Mouse (Mus musculus) hindbrain, embryonic 14.5 days (tissue): ENCODE data around the gene Clec11a. TPM values are rescaled to one million over a fixed set of nuclear protein-coding genes. Genes with fewer than 3 reads are reported as not detected.

Source experiments
- ATAC-seq: fragments of 200-750 bp; cut with Nextera tagmentation; 2 replicates; pipeline ENCODE4 v1.8.0; 2017; ENCODE audit warnings: moderate number of reproducible peaks, mild to moderate bottlenecking, moderate TSS enrichment, moderate library complexity; ENCODE audit not compliant: low FRiP score
- DNase-seq: peaks from one replicate; pipeline ENCODE4 v3.0.0-alpha.2; 2015; ENCODE audit warnings: low spot score
- H3K27ac ChIP-seq: fragments of 300-500 bp; sonication (generic); 2 replicates; pipeline ENCODE4 v1.5.1; 2014; ENCODE audit warnings: mild to moderate bottlenecking, moderate library complexity
- H3K27me3 ChIP-seq: fragments of 300-500 bp; sonication (generic); 2 replicates; pipeline ENCODE4 v1.6.1; 2014; ENCODE audit warnings: mild to moderate bottlenecking, low read length, mixed read lengths; ENCODE audit not compliant: control insufficient read depth, insufficient read depth
- H3K36me3 ChIP-seq: fragments of 300-500 bp; sonication (generic); replicated peaks from 2 replicates; pipeline ENCODE4 v1.6.1; 2014; ENCODE audit not compliant: control insufficient read depth, insufficient read depth
- H3K4me1 ChIP-seq: fragments of 300-500 bp; sonication (generic); replicated peaks from 2 replicates; pipeline ENCODE4 v1.6.1; 2014; ENCODE audit warnings: antibody characterized with exemption, low read length, mixed read lengths; ENCODE audit not compliant: control insufficient read depth, insufficient read depth
- H3K4me2 ChIP-seq: fragments of 300-500 bp; sonication (generic); replicated peaks from 2 replicates; pipeline ENCODE4 v1.6.1; 2014; ENCODE audit warnings: mild to moderate bottlenecking, moderate library complexity
- H3K4me3 ChIP-seq: fragments of 300-500 bp; sonication (generic); replicated peaks from 2 replicates; pipeline ENCODE4 v1.5.1; 2014; ENCODE audit warnings: mild to moderate bottlenecking, low read length
- H3K9ac ChIP-seq: fragments of 300-500 bp; sonication (generic); 2 replicates; pipeline ENCODE4 v1.6.1; 2014
- H3K9me3 ChIP-seq: fragments of 300-500 bp; sonication (generic); 2 replicates; pipeline ENCODE4 v1.6.1; 2016; ENCODE audit warnings: low read length; ENCODE audit not compliant: control insufficient read depth
- WGBS: fragments of 180-500 bp; shearing (Covaris S2); extraction: QIAGEN DNeasy Blood & Tissue Kit; methylation state at CpG from one replicate; pipeline ENCODE4 v1.1.7; 2014; 5-methylcytosine and 5-hydroxymethylcytosine counted together
- polyA plus RNA-seq: library from polyadenylated mRNA; unstranded; fragments of >200 nt; fragmentation: Nextera tagmentation; extraction: Ambion mirVana; gene quantifications from 2 replicates; pipeline ENCODE4 v1.2.1, GENCODE M21; 2014

Clec11a gene
- polyA plus RNA-seq, 1 experiment from 2014 or later: 3.7 TPM

DNA sequence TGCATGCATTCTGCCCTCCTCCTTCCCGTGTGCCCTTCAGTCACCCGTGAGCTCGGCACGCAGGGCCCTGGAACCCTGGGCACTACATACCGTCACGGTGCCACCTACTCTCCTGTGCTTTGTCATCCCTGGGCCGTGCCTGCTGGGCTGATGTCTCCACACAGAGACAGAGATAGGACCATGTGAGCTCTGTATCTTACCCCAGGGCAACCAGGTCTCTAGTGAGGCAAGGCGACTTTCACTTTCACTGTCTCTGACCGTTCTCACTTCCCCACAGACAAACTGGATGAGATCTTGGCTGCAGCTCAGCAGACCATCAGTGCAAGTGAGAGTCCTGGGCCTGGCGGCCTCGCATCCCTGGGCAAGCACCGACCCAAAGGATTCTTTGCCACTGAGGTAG is 37.9 kb upstream of the Clec11a start:
- H3K27ac ChIP-seq: no peak overlapping the region
- no peak overlapping the region for H3K4me2 ChIP-seq
- DNase-seq (no peak), ATAC-seq (no peak)
- no peaks in the 10 kb centered on the region for H3K4me1 ChIP-seq
- H3K4me3 ChIP-seq: no peak overlapping the region
- WGBS: 81% methylated on average over 12 of the region's 12 CpGs
- no peak overlapping the region for H3K9ac ChIP-seq
- no peaks in the 10 kb centered on the region for H3K9me3 ChIP-seq
- peaks cover 73% of the 10 kb centered on the region for H3K36me3 ChIP-seq
- no peaks in the 10 kb centered on the region for H3K27me3 ChIP-seq

DNA sequence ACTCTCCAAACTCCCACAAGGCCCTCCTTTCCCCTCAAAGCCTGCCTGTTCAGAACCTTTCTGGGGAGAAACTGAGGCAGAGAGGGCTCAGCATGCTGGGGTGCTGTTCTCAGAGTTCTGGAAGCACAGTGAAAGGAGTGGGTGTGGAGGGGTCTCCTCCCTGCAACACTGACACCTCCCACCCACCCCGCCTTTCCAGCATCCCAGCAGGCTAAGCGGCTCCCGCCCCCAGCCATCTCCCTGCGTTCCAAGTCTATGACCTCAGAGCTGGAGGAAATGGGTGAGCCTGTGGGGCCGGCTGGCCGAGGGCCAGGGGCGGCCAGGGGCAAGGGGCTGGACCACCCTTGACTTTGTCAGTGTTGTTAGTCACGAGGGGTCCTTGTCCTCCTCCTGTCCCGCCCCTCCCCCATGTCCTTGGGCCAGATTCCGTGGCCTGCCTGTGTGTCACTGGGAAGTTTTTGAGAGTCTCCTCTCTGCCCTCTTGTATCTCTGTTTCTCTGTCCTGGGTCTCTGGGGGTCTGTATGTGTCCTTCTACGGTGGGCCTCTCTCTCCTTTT is 36.8 kb upstream of the Clec11a start:
- no peaks in the 10 kb centered on the region for H3K27me3 ChIP-seq
- no peaks in the 10 kb centered on the region for H3K9me3 ChIP-seq
- H3K9ac ChIP-seq: no peak overlapping the region
- H3K4me3 ChIP-seq: no peak overlapping the region
- no peaks in the 10 kb centered on the region for H3K4me1 ChIP-seq
- peaks cover 62% of the 10 kb centered on the region for H3K36me3 ChIP-seq
- no peak for ATAC-seq
- no peak overlapping the region for H3K27ac ChIP-seq
- DNase-seq: no peak
- 28% methylated on average over 10 of the region's 11 CpGs for WGBS
- no peak overlapping the region for H3K4me2 ChIP-seq

DNA sequence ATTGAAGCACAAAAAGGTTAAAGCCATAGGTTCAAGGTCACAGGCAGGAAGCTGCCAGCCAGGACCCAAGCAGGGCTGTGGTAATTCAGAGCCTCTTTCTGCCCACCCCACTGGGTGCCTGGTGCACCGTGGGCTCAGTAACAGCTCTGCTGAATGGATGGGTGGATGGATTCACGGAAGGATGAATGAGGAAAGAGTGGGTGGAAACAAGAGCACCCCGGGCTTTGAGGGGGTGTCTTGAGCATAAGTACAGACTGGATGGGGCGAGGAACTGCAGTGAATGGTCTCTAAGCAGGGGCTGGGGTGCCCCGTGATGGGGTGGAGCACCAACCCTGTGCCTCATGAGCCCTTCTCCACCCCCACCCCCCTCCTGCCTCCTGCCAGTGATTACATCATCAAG is 35.0 kb upstream of the Clec11a start:
- Histone ChIP-seq H3K27ac (no peak overlapping the region), H3K4me3 (no peak overlapping the region), H3K9ac (no peak overlapping the region), H3K36me3 (peaks cover 44% of the 10 kb centered on the region), H3K9me3 (no peaks in the 10 kb centered on the region), H3K4me2 (no peak overlapping the region), H3K27me3 (peaks cover 8% of the 10 kb centered on the region; the same call in 1 of the 2 replicates), H3K4me1 (peaks cover 7% of the 10 kb centered on the region; the same call in 1 of the 2 replicates)
- WGBS: 69% methylated on average over 5 of the region's 5 CpGs
- DNase-seq (no peak), ATAC-seq (no peak)

DNA sequence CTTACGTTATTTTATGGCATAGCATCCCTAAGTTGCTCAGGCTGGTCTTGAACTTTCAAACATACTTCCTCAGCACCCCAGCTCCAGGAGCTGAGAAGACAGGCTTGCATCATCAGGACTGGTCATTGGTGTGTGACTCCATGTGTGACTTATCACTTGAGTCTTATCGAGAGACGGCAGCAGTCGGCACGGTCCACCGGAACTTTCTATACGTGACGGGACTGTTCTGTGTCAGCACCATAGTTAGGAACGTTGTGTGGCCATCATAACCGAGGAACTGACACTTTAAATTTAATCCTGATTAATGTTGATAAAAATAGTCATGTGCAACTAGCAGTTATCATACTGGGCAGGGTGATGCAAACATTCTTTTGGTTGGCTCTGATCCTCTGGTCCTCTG is 34.4 kb upstream of the Clec11a start:
- Histone ChIP-seq H3K4me2 (no peak overlapping the region), H3K9me3 (no peaks in the 10 kb centered on the region), H3K4me1 (peaks cover 7% of the 10 kb centered on the region; the same call in 1 of the 2 replicates), H3K27me3 (peaks cover 10% of the 10 kb centered on the region; the same call in 1 of the 2 replicates), H3K4me3 (no peak overlapping the region), H3K9ac (no peak overlapping the region), H3K36me3 (peaks cover 38% of the 10 kb centered on the region), H3K27ac (no peak overlapping the region)
- WGBS: 87% methylated on average over 10 of the region's 10 CpGs
- ATAC-seq (no peak), DNase-seq (no peak)

DNA sequence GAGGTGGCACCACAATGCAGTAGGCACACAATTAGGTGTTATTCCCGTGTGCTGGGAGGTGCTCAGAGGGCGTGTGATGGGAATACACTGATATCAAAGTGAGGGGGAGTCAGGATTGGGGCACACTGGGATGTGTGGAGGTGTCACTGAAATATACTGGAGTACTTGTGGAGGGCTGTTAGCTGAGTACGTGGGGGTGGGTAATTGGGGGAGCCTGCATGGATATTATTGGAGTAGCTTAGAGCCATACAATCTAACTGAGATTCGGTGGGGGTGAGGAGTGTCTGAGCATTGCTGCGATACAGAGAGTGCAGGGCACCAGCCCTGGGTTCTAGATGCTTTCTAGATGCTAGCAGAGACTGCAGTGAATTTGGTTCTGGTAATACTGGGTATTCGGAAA is 33.5 kb upstream of the Clec11a start:
- no peak overlapping the region for H3K27ac ChIP-seq
- H3K4me2 ChIP-seq: no peak overlapping the region
- no peak overlapping the region for H3K9ac ChIP-seq
- H3K36me3 ChIP-seq: peaks cover 30% of the 10 kb centered on the region
- DNase-seq (no peak), ATAC-seq (no peak)
- H3K9me3 ChIP-seq: no peaks in the 10 kb centered on the region
- no peak overlapping the region for H3K4me3 ChIP-seq
- 78% methylated on average over 6 of the region's 6 CpGs for WGBS
- H3K4me1 ChIP-seq: peaks cover 8% of the 10 kb centered on the region; the same call in 1 of the 2 replicates
- H3K27me3 ChIP-seq: peaks cover 10% of the 10 kb centered on the region; the same call in 1 of the 2 replicates

DNA sequence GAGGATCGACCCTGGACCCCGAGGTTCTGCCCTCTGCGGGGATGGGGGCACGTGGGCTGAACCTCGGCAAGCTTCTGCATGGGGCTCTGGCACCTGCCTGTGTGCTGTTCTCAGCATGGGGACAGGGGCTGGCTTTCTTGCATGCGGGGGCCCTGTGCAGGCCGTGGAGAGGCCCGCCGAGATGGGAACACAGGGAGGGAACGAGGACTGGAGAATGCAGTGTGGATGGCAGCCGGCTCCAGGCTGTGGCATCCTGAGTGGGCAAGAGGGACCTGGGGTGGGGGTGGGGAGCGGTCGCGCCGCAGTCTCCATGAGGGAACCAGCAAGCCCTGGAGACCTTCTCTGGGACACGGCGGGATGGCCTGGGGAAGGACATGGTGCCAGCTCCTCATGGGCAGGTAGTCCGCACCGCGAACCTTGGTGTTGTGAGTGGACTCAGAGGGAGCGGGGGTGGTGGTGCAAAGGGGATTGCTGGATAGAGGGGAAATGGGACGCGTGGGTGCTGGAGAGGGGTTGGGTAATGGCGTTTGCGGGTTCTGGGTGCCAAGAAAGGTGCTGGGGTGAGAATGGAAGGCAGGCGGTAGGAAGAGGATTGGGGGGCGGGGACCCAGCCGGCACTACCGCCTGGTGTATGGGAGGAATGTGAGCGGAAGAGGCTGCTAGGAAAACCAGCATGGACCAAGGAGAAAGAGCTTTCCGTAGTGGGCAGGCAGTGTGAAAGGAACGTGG is 30.6 kb upstream of the Clec11a start:
- Histone ChIP-seq H3K36me3 (peaks cover 24% of the 10 kb centered on the region), H3K4me1 (peaks cover 14% of the 10 kb centered on the region; the same call in 1 of the 2 replicates), H3K27ac (peak overlapping the region; percentile 95), H3K9ac (peak overlapping the region; percentile 95), H3K9me3 (no peaks in the 10 kb centered on the region), H3K4me3 (peak overlapping the region; percentile 76), H3K27me3 (peaks cover 10% of the 10 kb centered on the region; the same call in 1 of the 2 replicates), H3K4me2 (peak overlapping the region; percentile 94)
- 3% methylated on average over 32 of the region's 32 CpGs for WGBS
- no peak for ATAC-seq
- no peak for DNase-seq

DNA sequence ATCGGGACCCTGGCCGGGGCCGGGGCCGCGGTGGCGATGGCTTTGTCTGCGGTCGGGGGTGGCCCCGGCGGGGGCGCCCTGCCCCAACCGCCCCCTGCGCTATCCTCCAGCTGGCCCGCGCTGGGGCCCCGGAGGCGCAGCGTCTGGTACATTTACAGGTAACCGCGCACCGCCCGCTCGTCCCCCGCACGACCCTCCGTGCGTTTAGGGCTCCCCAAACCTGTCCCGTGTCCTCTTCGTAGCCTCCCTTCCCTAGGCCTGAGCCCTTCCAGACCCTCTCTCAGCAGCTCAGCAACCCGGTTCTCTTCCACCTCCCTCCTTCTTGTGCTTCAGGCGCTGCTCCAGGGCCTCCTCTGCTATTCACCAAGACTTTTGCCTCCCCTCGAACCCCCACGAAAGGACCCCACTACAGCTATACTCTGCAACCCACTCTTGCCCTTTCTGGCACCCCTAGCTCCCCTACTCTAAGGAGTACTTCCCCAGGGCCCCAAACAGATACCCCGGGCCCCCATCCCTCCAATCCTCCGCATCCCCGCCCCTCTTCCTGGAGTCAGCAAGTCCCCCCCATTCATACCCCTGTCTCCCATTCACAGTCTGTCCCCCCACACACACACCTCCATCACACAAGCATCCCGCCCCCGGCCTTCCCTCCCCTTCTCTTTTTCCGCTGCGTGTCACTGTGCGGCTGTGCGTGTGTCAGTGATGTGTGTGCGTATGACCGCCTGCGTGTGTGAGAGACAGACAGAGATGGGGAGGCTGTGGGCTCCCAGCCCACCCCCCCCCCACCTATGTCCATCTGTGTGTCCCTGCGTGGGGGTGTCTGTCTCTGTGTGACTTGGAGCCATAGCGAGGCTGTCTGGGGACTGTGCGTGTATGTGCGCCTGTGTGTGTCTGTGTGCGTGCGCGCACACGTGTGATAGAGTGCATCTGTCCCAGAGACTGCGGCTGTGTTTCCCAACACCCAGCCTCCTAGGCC is 29.6 kb upstream of the Clec11a start:
- H3K27me3 ChIP-seq: peaks cover 10% of the 10 kb centered on the region; the same call in 1 of the 2 replicates
- 1% methylated on average over 51 of the region's 54 CpGs for WGBS
- H3K4me2 ChIP-seq: peak overlapping the region; percentile 94
- H3K4me3 ChIP-seq: peak overlapping the region; percentile 76
- DNase-seq (peak; percentile 60), ATAC-seq (peak; percentile 80)
- H3K9ac ChIP-seq: peak overlapping the region; percentile 95
- peaks cover 29% of the 10 kb centered on the region for H3K36me3 ChIP-seq
- peaks cover 14% of the 10 kb centered on the region; the same call in 1 of the 2 replicates for H3K4me1 ChIP-seq
- no peaks in the 10 kb centered on the region for H3K9me3 ChIP-seq
- H3K27ac ChIP-seq: peak overlapping the region; percentile 95

DNA sequence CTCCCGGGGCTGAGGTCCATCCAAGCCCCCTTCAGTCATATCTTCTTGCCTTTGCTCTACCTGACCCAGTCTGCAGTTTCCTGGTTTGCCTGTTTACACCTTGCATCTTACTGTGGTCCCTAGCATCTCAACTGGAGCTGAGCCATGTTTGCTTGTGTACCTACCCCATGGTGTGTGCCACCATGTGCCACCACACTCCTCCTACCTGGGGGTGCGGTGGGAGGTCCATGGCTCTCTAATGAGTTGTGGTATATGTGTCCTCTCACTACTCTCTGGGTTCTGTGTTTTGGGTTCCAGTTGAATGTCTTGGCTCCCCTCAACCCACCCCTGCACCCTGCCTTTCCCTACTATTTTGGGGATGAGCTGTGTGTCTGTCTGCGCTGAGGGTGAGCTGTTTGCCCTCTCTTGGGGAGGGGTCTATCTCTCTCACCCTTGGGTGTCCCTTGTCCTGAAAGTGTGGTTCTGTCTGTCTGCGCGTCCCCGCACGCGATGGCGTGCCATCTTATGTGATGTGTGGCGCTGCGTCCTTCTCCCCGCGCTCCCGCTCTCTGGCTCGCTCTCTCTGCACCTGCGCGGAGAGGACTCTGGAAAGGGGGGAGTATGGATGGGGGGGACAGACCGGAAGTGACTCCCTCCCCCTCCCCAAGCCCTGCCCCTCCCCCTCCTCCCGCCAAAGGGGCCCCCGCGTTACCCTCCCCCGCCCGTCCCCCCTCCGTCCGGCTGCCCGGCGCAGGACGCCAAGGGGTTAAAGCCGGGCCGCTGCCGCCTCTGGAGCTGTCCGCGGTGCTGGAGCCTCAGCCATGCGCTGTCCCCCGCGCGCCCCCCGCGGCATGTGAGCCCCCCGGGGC is 28.6 kb upstream of the Clec11a start:
- DNase-seq (peak; percentile 75), ATAC-seq (peak; percentile 79)
- peak overlapping the region; percentile 95 for H3K27ac ChIP-seq
- H3K9me3 ChIP-seq: no peaks in the 10 kb centered on the region
- peak overlapping the region; percentile 76 for H3K4me3 ChIP-seq
- peaks cover 14% of the 10 kb centered on the region; the same call in 1 of the 2 replicates for H3K4me1 ChIP-seq
- peak overlapping the region; percentile 94 for H3K4me2 ChIP-seq
- H3K27me3 ChIP-seq: peaks cover 10% of the 10 kb centered on the region; the same call in 1 of the 2 replicates
- H3K36me3 ChIP-seq: peaks cover 33% of the 10 kb centered on the region
- peak overlapping the region; percentile 95 for H3K9ac ChIP-seq
- 5% methylated on average over 23 of the region's 40 CpGs for WGBS
